17 mouse cellular contexts compared by ENCODE assay signal in genomic region chr17:45871067-45871466, GRCm38 (mm10).
"Had no signal": no experiment of that assay in that cellular context is flagged by ENCODE, and none has a peak within 500 bp of the region (broad histone marks: within the 10 kb centered on the region; RNA-seq: fewer than 3 reads in every experiment).

No protein-coding gene starts in this region.

- H3K4me3 ChIP-seq: lung, embryonic 15.5 days; megakaryocyte, embryonic 14.5 days; midbrain, embryonic 12.5 days; neural tube, embryonic 12.5 days; stomach, embryonic 15.5 days had no signal

- H3K4me2 ChIP-seq: lung, embryonic 15.5 days; midbrain, embryonic 12.5 days; neural tube, embryonic 12.5 days; stomach, embryonic 15.5 days had no signal

- H3K9ac ChIP-seq: liver, postnatal 0 days; lung, embryonic 15.5 days; midbrain, embryonic 12.5 days; neural tube, embryonic 12.5 days; stomach, embryonic 15.5 days had no signal

- H3K9me3 ChIP-seq: lung, embryonic 15.5 days; midbrain, embryonic 12.5 days; neural tube, embryonic 12.5 days; stomach, embryonic 15.5 days had no signal

- H3K27ac ChIP-seq: lung, embryonic 15.5 days; macrophage; neural tube, embryonic 12.5 days; stomach, postnatal 0 days had no signal

- DNase-seq: liver, postnatal 0 days; lung, adult 2 months; lung, postnatal 14 days; lung, postnatal 36 days; midbrain, embryonic 14.5 days; right cerebral cortex, postnatal 14 days; thymus, adult 2 months; thymus, postnatal 25 days; thymus, postnatal 4 days had no signal

- ATAC-seq: liver, postnatal 0 days; lung, postnatal 0 days had no signal

- H3K36me3 ChIP-seq: lung, embryonic 15.5 days; midbrain, embryonic 12.5 days; neural tube, embryonic 12.5 days; stomach, embryonic 15.5 days had no signal
